Mouse (Mus musculus) gastrocnemius, postnatal 4 days (tissue): ENCODE data around the gene Akirin1. TPM values are rescaled to one million over a fixed set of nuclear protein-coding genes. Genes with fewer than 3 reads are reported as not detected.

Experiments used
- DNase-seq, 2 experiments: peaks; one replicate each; pipeline ENCODE4 v3.0.0; 2021 to 2022; ENCODE audit warnings: low spot score in 2 of 2, mixed read lengths in 2 of 2
- total RNA-seq, 2 experiments: library from RNA; stranded (reverse); gene quantifications; 2 replicates each; pipeline ENCODE4 v1.2.3; 2021

Gene Akirin1
- total RNA-seq, 2 experiments from 2014 or later = 24.5 to 27.4 TPM

- DNase-seq = no peak
Observed at GRCm38 (mm10) chr4:123721761-123722160, 28.4 kb downstream of the Akirin1 start.

GRCm38 (mm10) chr4:123718434-123718780 lies 31.7 kb downstream of the Akirin1 start:
- no peak for DNase-seq

GRCm38 (mm10) chr4:123717574-123718433 lies 32.3 kb downstream of the Akirin1 start, which contains the start of gene Ndufs5:
TSS of gene Ndufs5 (minus strand) at chr4:123718202.
- peak; percentile 90 to 97 for DNase-seq

GRCm38 (mm10) chr4:123712431-123712830 lies 37.7 kb downstream of the Akirin1 start:
- no peak for DNase-seq

GRCm38 (mm10) chr4:123707340-123707739 lies 42.8 kb downstream of the Akirin1 start:
- DNase-seq = no peak

- DNase-seq = no peak
Observed at GRCm38 (mm10) chr4:123705340-123705739, 44.8 kb downstream of the Akirin1 start.

- DNase-seq = no peak
Observed at GRCm38 (mm10) chr4:123693384-123693783, 56.8 kb downstream of the Akirin1 start.

GRCm38 (mm10) chr4:123692071-123692470 lies 58.1 kb downstream of the Akirin1 start:
- no peak for DNase-seq

GRCm38 (mm10) chr4:123690311-123690710 lies 59.8 kb downstream of the Akirin1 start:
- DNase-seq = no peak

GRCm38 (mm10) chr4:123687025-123687781 lies 62.9 kb downstream of the Akirin1 start:
- DNase-seq = peak; percentile 33 to 50

GRCm38 (mm10) chr4:123686368-123687024 lies 63.6 kb downstream of the Akirin1 start:
- peak; percentile 22 to 23 for DNase-seq

GRCm38 (mm10) chr4:123685506-123686242 lies 64.5 kb downstream of the Akirin1 start:
- peak in 1 of 2 experiments; percentile 26 for DNase-seq

GRCm38 (mm10) chr4:123685046-123685445 lies 65.1 kb downstream of the Akirin1 start:
- no peak for DNase-seq

Other genes with a start within 250 kb of the Akirin1 start
- gene Macf1, start 66.0 kb downstream of the Akirin1 start, total RNA-seq = 100 to 1,000 TPM; 209 TPM
- gene Ndufs5, start 32.1 kb downstream of the Akirin1 start, total RNA-seq = 100 to 1,000 TPM; 200 to 214 TPM
- under 1 TPM in 1 of 2 experiments, not detected in 1; 0.29 TPM for gene Rhbdl2, start 37.5 kb upstream of the Akirin1 start, total RNA-seq
- gene 4933427I04Rik, start 109.3 kb upstream of the Akirin1 start, total RNA-seq = not detected
- 10 to 100 TPM; 27.8 to 30.2 TPM for gene Mycbp, start 154.5 kb upstream of the Akirin1 start, total RNA-seq
- gene Rragc, start 167.1 kb upstream of the Akirin1 start, total RNA-seq = 10 to 100 TPM; 43.0 to 44.3 TPM
- not detected for gene 4930535I16Rik, start 167.7 kb upstream of the Akirin1 start, total RNA-seq